Mouse (Mus musculus): ENCODE results near the gene Chst4. TPM values are rescaled to one million over a fixed set of nuclear protein-coding genes. Genes with fewer than 3 reads are reported as not detected.

Gene Chst4
- polyA plus RNA-seq, 1 experiment from 2014 or later: 1.9 TPM

GRCm38 (mm10) chr8:110008995-110009446 is 30.5 kb downstream of the Chst4 start:
- ATAC-seq (no peak), DNase-seq (ENCODE audit: low spot score) (no peak)
- TF ChIP-seq CTCF (IDR thresholded peaks at IDR 0.05) (no peak), EP300 (IDR thresholded peaks at IDR 0.05) (no peak)
- WGBS: 53% methylated on average over 8 of the region's 8 CpGs
- Histone ChIP-seq H3K9ac (replicated peaks; ENCODE audit: low read depth) (no peak overlapping the region), H3K27ac (ENCODE audit: low read length) (no peak overlapping the region), H3K4me2 (replicated peaks; ENCODE audit: low read depth, low read length) (no peak overlapping the region), H3K4me3 (ENCODE audit: low read depth, low read length) (no peak overlapping the region), H3K36me3 (ENCODE audit: insufficient read depth, low read length) (no peaks in the 10 kb centered on the region), H3K9me3 (ENCODE audit: low read length) (no peaks in the 10 kb centered on the region), H3K4me1 (ENCODE audit: insufficient read depth, low read depth, low read length) (no peaks in the 10 kb centered on the region), H3K27me3 (replicated peaks; ENCODE audit: insufficient read depth, low read length) (no peaks in the 10 kb centered on the region)

- WGBS: 68% methylated on average over 26 of the region's 26 CpGs
- Histone ChIP-seq H3K36me3 (ENCODE audit: insufficient read depth, low read length) (no peaks in the 10 kb centered on the region), H3K4me3 (ENCODE audit: low read depth, low read length) (no peak overlapping the region), H3K4me2 (replicated peaks; ENCODE audit: low read depth, low read length) (no peak overlapping the region), H3K9me3 (ENCODE audit: low read length) (no peaks in the 10 kb centered on the region), H3K27ac (ENCODE audit: low read length) (no peak overlapping the region), H3K9ac (replicated peaks; ENCODE audit: low read depth) (no peak overlapping the region), H3K4me1 (ENCODE audit: insufficient read depth, low read depth, low read length) (no peaks in the 10 kb centered on the region), H3K27me3 (replicated peaks; ENCODE audit: insufficient read depth, low read length) (no peaks in the 10 kb centered on the region)
- TF ChIP-seq CTCF (IDR thresholded peaks at IDR 0.05) (no peak), EP300 (IDR thresholded peaks at IDR 0.05) (no peak)
- ATAC-seq: no peak
- no peak for DNase-seq (ENCODE audit: low spot score)
Measured at GRCm38 (mm10) chr8:110008228-110008994, 31.1 kb downstream of the Chst4 start.

GRCm38 (mm10) chr8:110006312-110007023 is 33.1 kb downstream of the Chst4 start:
- Histone ChIP-seq H3K4me1 (ENCODE audit: insufficient read depth, low read depth, low read length) (no peaks in the 10 kb centered on the region), H3K9me3 (ENCODE audit: low read length) (no peaks in the 10 kb centered on the region), H3K27ac (ENCODE audit: low read length) (no peak overlapping the region), H3K4me2 (replicated peaks; ENCODE audit: low read depth, low read length) (no peak overlapping the region), H3K4me3 (ENCODE audit: low read depth, low read length) (no peak overlapping the region), H3K36me3 (ENCODE audit: insufficient read depth, low read length) (no peaks in the 10 kb centered on the region), H3K9ac (replicated peaks; ENCODE audit: low read depth) (no peak overlapping the region), H3K27me3 (replicated peaks; ENCODE audit: insufficient read depth, low read length) (no peaks in the 10 kb centered on the region)
- DNase-seq (ENCODE audit: low spot score) (no peak), ATAC-seq (no peak)
- no peak for TF ChIP-seq EP300 (IDR thresholded peaks at IDR 0.05)
- TF ChIP-seq CTCF (IDR thresholded peaks at IDR 0.05): no peak
- 51% methylated on average over 17 of the region's 17 CpGs for WGBS

GRCm38 (mm10) chr8:110004300-110004699 is 35.2 kb downstream of the Chst4 start:
- TF ChIP-seq CTCF (IDR thresholded peaks at IDR 0.05) (no peak), EP300 (IDR thresholded peaks at IDR 0.05) (no peak)
- no peak overlapping the region for H3K4me3 ChIP-seq (ENCODE audit: low read depth, low read length)
- no peak overlapping the region for H3K4me2 ChIP-seq (replicated peaks; ENCODE audit: low read depth, low read length)
- no peaks in the 10 kb centered on the region for H3K4me1 ChIP-seq (ENCODE audit: insufficient read depth, low read depth, low read length)
- WGBS: 64% methylated on average over 5 of the region's 5 CpGs
- DNase-seq (ENCODE audit: low spot score): no peak
- no peaks in the 10 kb centered on the region for H3K36me3 ChIP-seq (ENCODE audit: insufficient read depth, low read length)
- no peak for ATAC-seq
- no peak overlapping the region for H3K27ac ChIP-seq (ENCODE audit: low read length)
- H3K27me3 ChIP-seq (replicated peaks; ENCODE audit: insufficient read depth, low read length): no peaks in the 10 kb centered on the region
- H3K9me3 ChIP-seq (ENCODE audit: low read length): no peaks in the 10 kb centered on the region
- H3K9ac ChIP-seq (replicated peaks; ENCODE audit: low read depth): no peak overlapping the region

GRCm38 (mm10) chr8:110002953-110003352 is 36.6 kb downstream of the Chst4 start:
- TF ChIP-seq EP300 (IDR thresholded peaks at IDR 0.05) (no peak), CTCF (IDR thresholded peaks at IDR 0.05) (peak; percentile 65)
- no peak overlapping the region for H3K27ac ChIP-seq (ENCODE audit: low read length)
- no peaks in the 10 kb centered on the region for H3K9me3 ChIP-seq (ENCODE audit: low read length)
- no peaks in the 10 kb centered on the region for H3K36me3 ChIP-seq (ENCODE audit: insufficient read depth, low read length)
- H3K27me3 ChIP-seq (replicated peaks; ENCODE audit: insufficient read depth, low read length): no peaks in the 10 kb centered on the region
- no peak overlapping the region for H3K4me3 ChIP-seq (ENCODE audit: low read depth, low read length)
- H3K9ac ChIP-seq (replicated peaks; ENCODE audit: low read depth): no peak overlapping the region
- H3K4me1 ChIP-seq (ENCODE audit: insufficient read depth, low read depth, low read length): no peaks in the 10 kb centered on the region
- 41% methylated on average over 9 of the region's 9 CpGs for WGBS
- ATAC-seq (no peak), DNase-seq (ENCODE audit: low spot score) (peak; percentile 24)
- no peak overlapping the region for H3K4me2 ChIP-seq (replicated peaks; ENCODE audit: low read depth, low read length)

GRCm38 (mm10) chr8:109999974-110000373 is 39.6 kb downstream of the Chst4 start:
- Histone ChIP-seq H3K27me3 (replicated peaks; ENCODE audit: insufficient read depth, low read length) (no peaks in the 10 kb centered on the region), H3K4me2 (replicated peaks; ENCODE audit: low read depth, low read length) (no peak overlapping the region), H3K27ac (ENCODE audit: low read length) (no peak overlapping the region), H3K4me1 (ENCODE audit: insufficient read depth, low read depth, low read length) (no peaks in the 10 kb centered on the region), H3K36me3 (ENCODE audit: insufficient read depth, low read length) (no peaks in the 10 kb centered on the region), H3K4me3 (ENCODE audit: low read depth, low read length) (no peak overlapping the region), H3K9me3 (ENCODE audit: low read length) (no peaks in the 10 kb centered on the region), H3K9ac (replicated peaks; ENCODE audit: low read depth) (no peak overlapping the region)
- ATAC-seq: no peak
- WGBS: 74% methylated on average over 10 of the region's 10 CpGs
- TF ChIP-seq CTCF (IDR thresholded peaks at IDR 0.05) (no peak), EP300 (IDR thresholded peaks at IDR 0.05) (no peak)
- no peak for DNase-seq (ENCODE audit: low spot score)

All from lung, postnatal 0 days (tissue).